Mouse (Mus musculus): Measurements from ENCODE around the gene Them4.

The Them4 gene

DNA sequence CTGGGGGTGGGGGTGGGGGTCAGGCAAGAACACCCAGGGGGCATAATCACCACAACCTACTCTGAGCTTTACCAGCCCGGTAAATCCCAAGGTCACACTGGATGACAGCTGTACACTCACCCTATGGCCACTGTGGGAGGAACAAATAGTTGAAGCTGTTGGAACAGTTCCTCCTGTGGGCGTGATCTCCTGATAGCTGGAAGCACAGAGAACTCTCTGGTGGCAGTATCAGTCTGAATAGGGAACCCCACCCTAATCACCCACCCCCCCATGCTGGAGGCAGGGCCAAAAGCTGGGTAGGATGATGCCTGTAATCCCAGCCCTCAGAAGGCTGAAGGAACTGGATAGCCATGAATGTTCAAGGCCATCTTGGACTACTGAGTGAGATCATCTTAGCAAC, 59.8 kb downstream of the Them4 start:
- DNase-seq: no peak

DNA sequence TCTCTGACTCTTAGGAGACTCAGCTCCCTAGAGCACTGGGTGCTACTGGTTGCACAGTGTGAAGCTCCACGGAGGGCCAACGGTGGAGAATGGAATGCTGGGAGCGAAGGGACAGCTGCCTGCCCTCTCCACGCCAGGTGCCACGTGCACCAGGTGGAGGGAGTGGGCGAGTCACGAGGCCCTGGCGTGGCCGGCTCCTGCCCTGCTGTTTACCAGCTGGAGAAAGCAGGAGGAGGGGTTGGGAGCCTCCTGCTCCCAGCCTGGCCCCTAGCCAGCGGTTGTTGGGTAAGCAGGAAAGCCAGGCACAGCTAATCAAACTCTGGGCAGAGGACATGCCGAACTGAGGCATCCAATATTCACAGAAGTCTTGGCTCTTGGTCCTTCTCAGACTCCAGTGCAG, 61.7 kb downstream of the Them4 start:
- DNase-seq: peak in 1 of 2 experiments; percentile 21

DNA sequence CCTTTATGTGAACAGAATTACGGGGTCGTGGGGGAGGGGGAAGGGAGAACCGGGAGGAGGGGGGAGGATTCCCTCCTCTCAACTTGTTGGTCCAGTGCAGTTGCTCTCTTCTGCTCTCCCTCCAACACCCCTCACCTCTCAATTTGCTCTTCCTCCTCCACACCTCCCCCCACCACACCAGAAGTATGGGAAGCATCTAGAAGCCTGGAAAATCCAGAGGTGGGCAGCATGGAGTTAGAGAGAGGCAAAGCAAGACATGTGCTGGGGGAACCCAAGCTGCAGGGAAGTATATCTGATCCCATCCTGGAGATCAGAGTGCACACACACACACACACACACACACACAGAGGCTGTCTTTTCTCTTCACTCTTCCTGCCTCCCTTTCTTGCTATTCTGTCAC, 62.1 kb downstream of the Them4 start:
- no peak for DNase-seq

DNA sequence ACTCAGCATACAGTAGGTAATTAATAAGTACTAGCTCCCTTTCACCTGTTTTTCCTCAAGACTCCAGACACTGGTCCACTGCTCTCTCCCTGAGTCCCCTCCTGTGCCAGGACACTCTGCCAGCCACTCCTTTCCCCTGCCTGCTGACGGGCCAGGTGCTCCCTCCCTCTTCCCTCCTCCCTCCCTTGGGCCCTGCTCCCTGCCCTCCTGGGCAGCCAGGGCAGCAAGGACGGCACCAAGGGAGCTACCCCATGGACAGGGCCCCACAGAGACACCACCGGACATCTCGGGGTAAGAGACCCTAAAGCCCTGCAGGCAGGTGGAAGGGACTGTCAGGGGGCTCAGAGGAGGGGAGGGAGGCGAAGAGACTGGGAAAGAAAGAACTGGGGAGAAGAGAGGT, 62.8 kb downstream of the Them4 start, which contains the start of gene Rorc:
Gene Rorc (plus strand): TSS at position 154 of the 400 bp plus-strand sequence.
- no peak for DNase-seq

DNA sequence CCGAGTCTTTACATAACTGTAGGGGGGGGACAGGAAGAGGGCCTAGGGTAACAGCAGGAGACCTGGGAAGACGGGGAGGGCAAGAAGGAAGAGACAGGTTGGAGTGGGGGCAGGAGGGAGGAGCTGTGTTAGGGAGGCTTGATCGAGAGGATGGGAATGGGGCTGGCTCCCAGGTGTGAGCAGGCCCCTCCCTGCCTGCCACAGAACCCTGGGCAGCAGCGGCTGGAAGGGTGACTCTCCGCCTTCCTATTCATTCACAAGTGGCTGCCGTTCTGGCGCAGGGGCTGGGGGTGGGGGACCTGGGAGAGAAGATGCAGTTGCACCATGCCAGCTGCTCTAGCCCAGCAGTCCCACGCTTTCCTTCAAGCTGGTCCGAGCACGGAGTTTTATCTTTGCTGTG, 63.2 kb downstream of the Them4 start:
- peak in 1 of 2 experiments; percentile 27 for DNase-seq

DNA sequence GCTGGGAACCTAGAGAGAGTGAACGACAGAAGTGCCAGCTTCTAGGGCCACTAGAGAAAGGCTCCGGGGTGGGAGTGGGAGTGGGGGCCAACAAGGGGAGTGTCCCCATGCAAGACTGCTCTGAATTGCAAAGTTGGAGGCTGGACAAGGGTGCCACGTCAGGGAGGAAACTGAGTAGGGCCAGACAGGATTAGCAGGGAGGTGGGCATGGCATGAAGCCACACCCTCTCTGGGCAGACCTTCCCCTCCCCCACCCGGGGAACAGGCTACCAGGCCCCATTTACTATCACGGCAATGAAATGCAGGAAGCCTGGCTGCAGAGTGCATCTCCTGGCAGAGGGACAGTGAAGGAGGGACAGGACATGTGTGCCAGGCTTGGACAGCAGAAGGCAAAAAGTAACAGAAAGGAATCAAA, 63.7 kb downstream of the Them4 start:
- peak in 1 of 2 experiments; percentile 34 for DNase-seq

DNA sequence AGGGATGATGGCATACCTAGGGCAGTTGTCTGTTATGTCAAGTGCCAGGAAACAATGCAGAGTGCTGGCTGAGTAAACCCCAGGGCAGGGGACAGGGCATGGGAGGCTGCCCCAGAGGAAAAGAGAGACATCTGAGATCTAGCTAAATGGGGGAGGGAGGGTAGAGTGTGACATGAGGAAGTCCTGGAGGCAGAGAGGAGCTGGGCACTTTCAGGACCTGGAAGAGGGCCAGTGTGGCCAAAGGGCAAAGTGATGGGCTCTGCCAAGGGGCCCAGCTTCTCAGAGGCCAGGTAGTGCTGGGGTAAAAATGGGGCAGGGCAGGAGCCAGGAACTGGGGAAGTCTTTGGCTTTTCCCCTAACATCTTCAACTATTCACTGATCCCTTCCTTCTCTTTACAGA, 64.7 kb downstream of the Them4 start:
- DNase-seq: peak in 1 of 2 experiments; percentile 8

DNA sequence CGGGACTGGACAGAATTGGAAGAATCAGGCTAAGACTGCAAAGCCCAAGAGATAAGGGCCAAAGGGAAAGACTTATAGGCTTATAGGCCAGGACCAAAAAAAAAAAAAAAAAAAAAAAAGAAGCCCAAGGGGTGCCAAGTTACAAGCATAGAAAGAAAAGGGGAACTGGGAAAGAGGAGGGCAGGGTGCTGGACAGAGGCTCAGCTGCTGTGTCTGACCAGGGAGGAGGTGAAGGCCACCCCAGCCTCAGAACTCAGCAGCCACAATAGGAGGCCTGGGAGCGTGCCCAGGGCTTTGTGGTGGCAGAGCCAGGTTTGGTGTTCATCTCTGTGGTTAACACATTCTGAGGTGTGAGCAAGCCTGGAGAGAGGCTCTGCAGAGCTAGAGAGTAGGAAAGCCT, 65.3 kb downstream of the Them4 start:
- peak in 1 of 2 experiments; percentile 20 for DNase-seq

DNA sequence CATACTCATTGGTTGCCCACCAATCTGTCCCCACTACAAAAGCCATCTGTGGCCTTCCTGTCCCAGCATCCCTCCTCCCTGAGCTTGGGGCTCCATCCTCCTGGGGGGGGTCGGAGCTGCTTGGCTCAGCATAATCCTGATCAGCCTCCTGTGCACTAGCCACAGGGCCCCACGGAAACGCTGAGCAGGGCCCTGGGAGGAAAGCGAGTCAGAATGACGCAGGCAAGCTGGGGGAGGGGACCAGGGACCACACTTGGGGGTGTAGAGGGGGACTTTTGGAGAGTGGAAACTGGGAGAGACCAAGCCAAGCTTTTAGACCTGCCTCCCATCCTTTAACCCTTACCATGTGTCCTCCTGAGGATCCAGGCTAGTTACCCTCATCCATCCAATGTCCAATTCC, 66.0 kb downstream of the Them4 start:
- peak; percentile 64 to 77 for DNase-seq

DNA sequence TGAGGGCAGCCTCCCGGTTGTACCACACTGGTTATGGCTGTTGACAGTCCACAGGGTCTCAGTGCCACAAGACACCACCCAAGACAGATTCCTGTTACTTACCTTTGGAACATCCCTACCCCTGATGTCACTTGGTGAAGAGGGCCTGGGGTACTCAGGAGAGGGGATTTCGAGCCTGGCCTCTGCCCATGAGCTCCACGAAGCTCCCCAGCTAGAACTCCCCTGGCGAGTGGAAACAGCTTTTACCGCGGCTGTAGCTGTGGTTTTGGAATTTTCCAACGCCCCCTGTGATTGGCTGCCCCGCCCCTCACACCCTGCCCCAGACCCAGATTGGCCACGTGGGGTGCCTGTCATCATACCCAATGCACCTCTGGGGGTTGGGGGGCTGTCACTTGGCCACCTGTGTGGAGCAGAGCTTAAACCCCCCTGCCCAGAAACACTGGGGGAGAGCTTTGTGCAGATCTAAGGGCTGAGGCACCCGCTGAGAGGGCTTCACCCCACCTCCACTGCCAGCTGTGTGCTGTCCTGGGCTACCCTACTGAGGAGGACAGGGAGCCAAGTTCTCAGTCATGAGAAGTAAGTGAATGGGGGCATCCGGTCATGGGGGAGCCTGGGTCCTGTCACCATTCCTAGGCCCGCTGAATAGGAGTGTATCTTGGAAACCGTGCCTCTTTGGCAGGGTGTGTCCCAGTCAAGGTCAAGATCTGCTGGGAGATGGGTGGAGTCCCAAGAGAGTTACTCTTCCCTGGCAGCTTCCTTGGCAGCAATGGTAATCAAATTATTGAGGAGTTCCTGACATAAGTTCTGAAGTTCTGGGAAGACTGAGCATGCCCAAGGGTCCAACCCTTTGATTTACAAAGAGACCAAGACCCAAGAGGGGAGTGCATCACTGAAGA, 67.4 kb downstream of the Them4 start:
- DNase-seq: peak; percentile 93 to 97

DNA sequence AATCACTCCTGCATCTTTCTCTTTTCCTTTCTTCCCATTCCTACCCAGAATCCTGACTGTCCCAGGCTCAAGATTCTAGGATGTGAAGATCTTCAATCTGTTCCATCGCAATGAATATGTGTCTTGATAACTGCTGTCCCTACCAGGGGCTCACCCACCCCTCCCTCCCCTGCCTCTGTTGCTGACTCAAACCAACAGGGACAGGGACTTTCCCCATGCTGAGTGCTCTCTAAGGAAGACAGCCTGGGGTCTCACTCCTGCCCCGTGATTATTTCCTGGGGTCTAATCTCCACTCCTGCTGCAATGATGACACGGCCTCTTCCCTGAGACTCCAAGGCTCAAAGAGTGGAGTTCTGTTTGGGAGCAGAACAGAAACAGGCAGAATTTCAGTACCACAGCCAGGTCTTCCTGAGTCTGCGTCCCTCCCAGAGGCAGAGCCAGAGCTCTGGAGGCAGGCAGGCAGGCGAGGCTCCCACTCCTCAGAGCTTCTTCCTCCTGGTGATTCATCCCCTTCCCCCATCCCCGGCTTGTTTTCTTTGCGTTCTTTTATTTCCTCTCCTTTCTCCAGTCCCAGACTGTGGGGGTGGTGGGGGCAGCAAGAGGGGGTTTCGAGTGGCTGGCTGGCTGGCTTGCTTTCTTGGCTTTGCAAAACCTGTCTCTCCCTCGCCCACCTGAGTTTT, 70.1 kb downstream of the Them4 start:
- DNase-seq: no peak
